Mouse (Mus musculus): ENCODE data around the gene Tesc.

DNA sequence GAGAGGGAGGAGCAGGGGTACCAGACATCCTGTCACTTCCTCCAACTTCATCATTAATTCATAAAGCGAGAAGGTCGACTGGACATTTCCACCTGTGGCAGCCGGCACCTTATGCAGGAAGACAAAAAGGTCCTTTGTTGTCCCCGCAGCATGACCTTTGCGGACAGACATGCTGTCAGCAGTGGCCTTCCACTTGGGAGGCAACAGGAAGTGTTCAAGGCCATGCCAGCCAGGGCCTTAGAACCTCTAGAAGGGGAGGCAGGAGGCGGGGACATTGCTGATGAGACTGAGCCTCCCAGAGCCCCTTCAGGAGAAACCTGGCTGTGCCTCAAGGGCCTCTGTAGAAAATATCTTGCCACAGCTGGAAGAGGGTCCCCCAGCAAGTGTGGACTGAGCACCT lies 6.2 kb downstream of the Tesc start:
- TF ChIP-seq GATA1 (IDR thresholded peaks at IDR 0.05; ENCODE audit: low read length), result no peak
- no peak for TF ChIP-seq TAL1 (IDR thresholded peaks at IDR 0.05; ENCODE audit: low read length)

Data from erythroblast, embryonic 14.5 days (primary cell).